Mouse (Mus musculus) testis, adult 2 months (tissue): ENCODE results near the gene Ier2. TPM values are rescaled to one million over a fixed set of nuclear protein-coding genes. Genes with fewer than 3 reads are reported as not detected.

ENCODE experiments used
- H3K27ac ChIP-seq: fragments of 200-500 bp; 2 replicates; pipeline ENCODE4 v1.5.1; 2012; ENCODE audit warnings: low read depth, low read length; ENCODE audit not compliant: control insufficient read depth, insufficient read depth
- H3K27me3 ChIP-seq: fragments of 200-500 bp; 2 replicates; pipeline ENCODE4 v1.6.1; 2012; ENCODE audit warnings: mild to moderate bottlenecking, low read length, moderate library complexity; ENCODE audit not compliant: control insufficient read depth, insufficient read depth
- H3K36me3 ChIP-seq: fragments of 200-500 bp; 2 replicates; pipeline ENCODE4 v1.6.1; 2012; ENCODE audit warnings: mild to moderate bottlenecking, low read length; ENCODE audit not compliant: control insufficient read depth, insufficient read depth
- H3K4me1 ChIP-seq: fragments of 200-500 bp; 2 replicates; pipeline ENCODE4 v1.6.1; 2012; ENCODE audit warnings: low read length; ENCODE audit not compliant: control insufficient read depth, insufficient read depth
- H3K4me3 ChIP-seq: fragments of 200-500 bp; 2 replicates; pipeline ENCODE4 v1.5.1; 2012; ENCODE audit warnings: low read depth, mild to moderate bottlenecking, low read length, moderate library complexity, mixed read lengths; ENCODE audit not compliant: control insufficient read depth
- CTCF ChIP-seq: fragments of 200-500 bp; IDR thresholded peaks from 2 replicates; pipeline ENCODE4 v1.5.1; 2012; ENCODE audit warnings: low read depth, mild to moderate bottlenecking, inconsistent platforms, low read length, moderate library complexity; ENCODE audit not compliant: control insufficient read depth, insufficient read depth, insufficient replicate concordance
- POLR2A ChIP-seq: fragments of 200-500 bp; IDR thresholded peaks from 2 replicates; pipeline ENCODE4 v1.6.1; 2012; ENCODE audit warnings: low read depth, mild to moderate bottlenecking, inconsistent platforms, low read length, moderate library complexity; ENCODE audit not compliant: control insufficient read depth
- polyA plus RNA-seq: library from polyadenylated mRNA; depleted of rRNA; stranded (reverse); fragments of >200 nt; gene quantifications from 2 replicates; pipeline ENCODE4 v1.2.3, GENCODE M21; 2012

Ier2 gene
- polyA plus RNA-seq, 1 experiment, result 2.3 TPM

- TF ChIP-seq POLR2A, result no peak
- TF ChIP-seq CTCF, result no peak
- Histone ChIP-seq H3K36me3 (no peaks in the 10 kb centered on the region), H3K4me3 (peak overlapping the region; percentile 46), H3K4me1 (peaks cover 32% of the 10 kb centered on the region), H3K27ac (peak overlapping the region; percentile 71), H3K27me3 (no peaks in the 10 kb centered on the region; the same call in 1 of the 2 replicates)
Measured at GRCm38 (mm10) chr8:84707267-84707883, 44.7 kb upstream of the Ier2 start.

- TF ChIP-seq POLR2A, result no peak
- no peak for TF ChIP-seq CTCF
- Histone ChIP-seq H3K4me1 (peaks cover 32% of the 10 kb centered on the region), H3K36me3 (no peaks in the 10 kb centered on the region), H3K27me3 (no peaks in the 10 kb centered on the region; the same call in 1 of the 2 replicates), H3K27ac (peak overlapping the region; percentile 71; the same call in 1 of the 2 replicates), H3K4me3 (peak overlapping the region; percentile 46)
Measured at GRCm38 (mm10) chr8:84706610-84707266, 44.1 kb upstream of the Ier2 start.

GRCm38 (mm10) chr8:84705960-84706359 lies 43.3 kb upstream of the Ier2 start:
- H3K27ac ChIP-seq, result no peak overlapping the region
- no peaks in the 10 kb centered on the region for H3K36me3 ChIP-seq
- TF ChIP-seq POLR2A (no peak), CTCF (no peak)
- H3K4me3 ChIP-seq, result no peak overlapping the region
- peaks cover 36% of the 10 kb centered on the region for H3K4me1 ChIP-seq
- no peaks in the 10 kb centered on the region; the same call in 1 of the 2 replicates for H3K27me3 ChIP-seq

- Histone ChIP-seq H3K36me3 (no peaks in the 10 kb centered on the region), H3K27me3 (no peaks in the 10 kb centered on the region; the same call in 1 of the 2 replicates), H3K4me1 (peaks cover 36% of the 10 kb centered on the region), H3K4me3 (peak overlapping the region; percentile 1), H3K27ac (no peak overlapping the region)
- TF ChIP-seq CTCF (no peak), POLR2A (no peak)
Measured at GRCm38 (mm10) chr8:84704867-84705831, 42.5 kb upstream of the Ier2 start.

- Histone ChIP-seq H3K4me3 (peak overlapping the region; percentile 53), H3K27me3 (no peaks in the 10 kb centered on the region; the same call in 1 of the 2 replicates), H3K36me3 (no peaks in the 10 kb centered on the region), H3K4me1 (peaks cover 36% of the 10 kb centered on the region), H3K27ac (no peak overlapping the region)
- TF ChIP-seq CTCF (peak; percentile 82), POLR2A (no peak)
Measured at GRCm38 (mm10) chr8:84704356-84704755, 41.7 kb upstream of the Ier2 start.

GRCm38 (mm10) chr8:84703466-84704249 lies 41.0 kb upstream of the Ier2 start:
- H3K27me3 ChIP-seq, result no peaks in the 10 kb centered on the region; the same call in 1 of the 2 replicates
- peak overlapping the region; percentile 65 for H3K4me3 ChIP-seq
- TF ChIP-seq CTCF (no peak), POLR2A (no peak)
- peaks cover 3% of the 10 kb centered on the region for H3K36me3 ChIP-seq
- peaks cover 35% of the 10 kb centered on the region for H3K4me1 ChIP-seq
- H3K27ac ChIP-seq, result no peak overlapping the region
